Mouse (Mus musculus): Measurements from ENCODE around the gene Gcsam. TPM values are rescaled to one million over a fixed set of nuclear protein-coding genes. Genes with fewer than 3 reads are reported as not detected.

Gene Gcsam
- total and polyA plus RNA-seq, 3 experiments = 0.12 to 0.20 TPM; not detected in 1

- Histone ChIP-seq H3K79me2 (replicated peaks; ENCODE audit: control insufficient read depth, insufficient read depth, low read length) (no peaks in the 10 kb centered on the region), H3K36me3 (ENCODE audit: control insufficient read depth, insufficient read depth, low read length) (no peaks in the 10 kb centered on the region), H3K4me1 (ENCODE audit: control insufficient read depth, insufficient read depth, low read length) (no peaks in the 10 kb centered on the region), H3K4me3 (no peak overlapping the region), H3K27ac (no peak overlapping the region), H3K9ac (ENCODE audit: low read depth, low read length) (no peak overlapping the region), H3K27me3 (ENCODE audit: control insufficient read depth, insufficient read depth, low read length) (no peaks in the 10 kb centered on the region)
- 69% methylated on average over 2 of the region's 2 CpGs for WGBS
- no peak for DNase-seq
- intact Hi-C loops (cut with DNase I) = loop anchor here (10.0 kb wide), 1 partner anchor 911 kb away; the partner anchor contains the start of gene Nepro
- TF ChIP-seq CTCF (IDR thresholded peaks at IDR 0.05) (no peak), EP300 (IDR thresholded peaks at IDR 0.05; ENCODE audit: insufficient read depth, low read depth, low read length) (no peak), POLR2A (IDR thresholded peaks at IDR 0.05; ENCODE audit: insufficient read depth, low read depth, low read length) (no peak)
These were observed 25.6 kb downstream of the Gcsam start for GRCm38 (mm10) chr16:45635826-45636225.

GRCm38 (mm10) chr16:45640070-45640762 lies 30.0 kb downstream of the Gcsam start:
- Histone ChIP-seq H3K4me3 (no peak overlapping the region), H3K4me1 (ENCODE audit: control insufficient read depth, insufficient read depth, low read length) (no peaks in the 10 kb centered on the region), H3K79me2 (replicated peaks; ENCODE audit: control insufficient read depth, insufficient read depth, low read length) (no peaks in the 10 kb centered on the region), H3K27me3 (ENCODE audit: control insufficient read depth, insufficient read depth, low read length) (no peaks in the 10 kb centered on the region), H3K27ac (no peak overlapping the region), H3K9ac (ENCODE audit: low read depth, low read length) (no peak overlapping the region), H3K36me3 (ENCODE audit: control insufficient read depth, insufficient read depth, low read length) (no peaks in the 10 kb centered on the region)
- DNase-seq = no peak
- intact Hi-C loops (cut with DNase I) = no loop called here
- WGBS = 62% methylated on average over 10 of the region's 10 CpGs
- TF ChIP-seq EP300 (IDR thresholded peaks at IDR 0.05; ENCODE audit: insufficient read depth, low read depth, low read length) = no peak
- TF ChIP-seq POLR2A (IDR thresholded peaks at IDR 0.05; ENCODE audit: insufficient read depth, low read depth, low read length) = no peak
- TF ChIP-seq CTCF (IDR thresholded peaks at IDR 0.05) = no peak

- Histone ChIP-seq H3K27ac (no peak overlapping the region), H3K79me2 (replicated peaks; ENCODE audit: control insufficient read depth, insufficient read depth, low read length) (no peaks in the 10 kb centered on the region), H3K9ac (ENCODE audit: low read depth, low read length) (no peak overlapping the region), H3K4me3 (no peak overlapping the region), H3K36me3 (ENCODE audit: control insufficient read depth, insufficient read depth, low read length) (no peaks in the 10 kb centered on the region), H3K27me3 (ENCODE audit: control insufficient read depth, insufficient read depth, low read length) (no peaks in the 10 kb centered on the region), H3K4me1 (ENCODE audit: control insufficient read depth, insufficient read depth, low read length) (no peaks in the 10 kb centered on the region)
- no peak for DNase-seq
- 67% methylated on average over 3 of the region's 3 CpGs for WGBS
- TF ChIP-seq EP300 (IDR thresholded peaks at IDR 0.05; ENCODE audit: insufficient read depth, low read depth, low read length) (no peak), POLR2A (IDR thresholded peaks at IDR 0.05; ENCODE audit: insufficient read depth, low read depth, low read length) (no peak), CTCF (IDR thresholded peaks at IDR 0.05) (no peak)
- intact Hi-C loops (cut with DNase I) = no loop called here
These were observed 31.1 kb downstream of the Gcsam start for GRCm38 (mm10) chr16:45641301-45641700.

- intact Hi-C loops (cut with DNase I) = no loop called here
- H3K79me2 ChIP-seq (replicated peaks; ENCODE audit: control insufficient read depth, insufficient read depth, low read length) = no peaks in the 10 kb centered on the region
- no peak overlapping the region for H3K4me3 ChIP-seq
- no peak for DNase-seq
- H3K27me3 ChIP-seq (ENCODE audit: control insufficient read depth, insufficient read depth, low read length) = no peaks in the 10 kb centered on the region
- WGBS = 61% methylated on average over 3 of the region's 3 CpGs
- H3K36me3 ChIP-seq (ENCODE audit: control insufficient read depth, insufficient read depth, low read length) = no peaks in the 10 kb centered on the region
- no peaks in the 10 kb centered on the region for H3K4me1 ChIP-seq (ENCODE audit: control insufficient read depth, insufficient read depth, low read length)
- TF ChIP-seq CTCF (IDR thresholded peaks at IDR 0.05) = no peak
- TF ChIP-seq POLR2A (IDR thresholded peaks at IDR 0.05; ENCODE audit: insufficient read depth, low read depth, low read length) = no peak
- no peak for TF ChIP-seq EP300 (IDR thresholded peaks at IDR 0.05; ENCODE audit: insufficient read depth, low read depth, low read length)
- H3K9ac ChIP-seq (ENCODE audit: low read depth, low read length) = no peak overlapping the region
- H3K27ac ChIP-seq = no peak overlapping the region
These were observed 33.8 kb downstream of the Gcsam start for GRCm38 (mm10) chr16:45643944-45644343.

- no peaks in the 10 kb centered on the region for H3K27me3 ChIP-seq (ENCODE audit: control insufficient read depth, insufficient read depth, low read length)
- H3K27ac ChIP-seq = no peak overlapping the region
- H3K36me3 ChIP-seq (ENCODE audit: control insufficient read depth, insufficient read depth, low read length) = no peaks in the 10 kb centered on the region
- no peak for TF ChIP-seq EP300 (IDR thresholded peaks at IDR 0.05; ENCODE audit: insufficient read depth, low read depth, low read length)
- TF ChIP-seq CTCF (IDR thresholded peaks at IDR 0.05) = no peak
- no peak for TF ChIP-seq POLR2A (IDR thresholded peaks at IDR 0.05; ENCODE audit: insufficient read depth, low read depth, low read length)
- H3K4me1 ChIP-seq (ENCODE audit: control insufficient read depth, insufficient read depth, low read length) = no peaks in the 10 kb centered on the region
- intact Hi-C loops (cut with DNase I) = no loop called here
- no peak overlapping the region for H3K4me3 ChIP-seq
- peak in 1 of 2 experiments; percentile 20 for DNase-seq
- no peak overlapping the region for H3K9ac ChIP-seq (ENCODE audit: low read depth, low read length)
- 30% methylated on average over 6 of the region's 6 CpGs for WGBS
- H3K79me2 ChIP-seq (replicated peaks; ENCODE audit: control insufficient read depth, insufficient read depth, low read length) = no peaks in the 10 kb centered on the region
These were observed 34.2 kb downstream of the Gcsam start for GRCm38 (mm10) chr16:45644380-45644779.

GRCm38 (mm10) chr16:45651497-45651896 lies 41.3 kb downstream of the Gcsam start:
- no peak for DNase-seq

More at GRCm38 (mm10) chr16:45651497-45651896, 41.3 kb downstream of the Gcsam start:
- H3K4me3 ChIP-seq = no peak overlapping the region
- TF ChIP-seq EP300 (IDR thresholded peaks at IDR 0.05; ENCODE audit: insufficient read depth, low read depth, low read length) = no peak
- TF ChIP-seq CTCF (IDR thresholded peaks at IDR 0.05) = no peak
- TF ChIP-seq POLR2A (IDR thresholded peaks at IDR 0.05; ENCODE audit: insufficient read depth, low read depth, low read length) = no peak
- H3K4me1 ChIP-seq (ENCODE audit: control insufficient read depth, insufficient read depth, low read length) = no peaks in the 10 kb centered on the region
- H3K9ac ChIP-seq (ENCODE audit: low read depth, low read length) = no peak overlapping the region
- no peaks in the 10 kb centered on the region for H3K79me2 ChIP-seq (replicated peaks; ENCODE audit: control insufficient read depth, insufficient read depth, low read length)
- 15% methylated on average over 2 of the region's 2 CpGs for WGBS
- peaks cover 3% of the 10 kb centered on the region for H3K27me3 ChIP-seq (ENCODE audit: control insufficient read depth, insufficient read depth, low read length)
- no peak overlapping the region for H3K27ac ChIP-seq
- intact Hi-C loops (cut with DNase I) = no loop called here
- H3K36me3 ChIP-seq (ENCODE audit: control insufficient read depth, insufficient read depth, low read length) = no peaks in the 10 kb centered on the region
